Mouse (Mus musculus) heart, postnatal 36 days (tissue): ENCODE data around the gene Cnksr1. TPM values are rescaled to one million over a fixed set of nuclear protein-coding genes. Genes with fewer than 3 reads are reported as not detected.
"Not testable (repeated sequence)": the region's sequence is repeated elsewhere in the genome, so short reads cannot be mapped to it uniquely, and the experiment has no call there.

ENCODE experiments used
- DNase-seq, 2 experiments: peaks; one replicate each; pipeline ENCODE4 v3.0.0; 2021 to 2022
- intact Hi-C: fragments of 180-260 bp; cut with DNase I; formaldehyde crosslinking; loops from one replicate; pipeline ENCODE4 v1.15.1; 2025
- total RNA-seq, 2 experiments: library from RNA; stranded (reverse); gene quantifications; 2 replicates each; pipeline ENCODE4 v1.2.3; 2021

Gene Cnksr1
- total RNA-seq: 1 to 10 TPM; 4.7 to 5.5 TPM

GRCm38 (mm10) chr4:134238279-134238651 is at the start of gene Cnksr1:
Gene Cnksr1 (minus strand): TSS chr4:134238399.
- intact Hi-C loops: no loop called here
- DNase-seq: peak; percentile 68 to 72

- intact Hi-C loops: loop anchor here (1.0 kb wide), 1 partner anchor 40 kb away; no protein-coding TSS in a partner anchor
- DNase-seq: peak in 1 of 2 experiments; percentile 67
Measured at GRCm38 (mm10) chr4:134287575-134288025, 49.4 kb upstream of the Cnksr1 start, which contains the start of gene Pdik1l. Gene Pdik1l (minus strand): TSS chr4:134287895.

- intact Hi-C loops: no loop called here
- DNase-seq: peak; percentile 98 to 99
Measured at GRCm38 (mm10) chr4:134287168-134287564, 49.0 kb upstream of the Cnksr1 start.

DNA sequence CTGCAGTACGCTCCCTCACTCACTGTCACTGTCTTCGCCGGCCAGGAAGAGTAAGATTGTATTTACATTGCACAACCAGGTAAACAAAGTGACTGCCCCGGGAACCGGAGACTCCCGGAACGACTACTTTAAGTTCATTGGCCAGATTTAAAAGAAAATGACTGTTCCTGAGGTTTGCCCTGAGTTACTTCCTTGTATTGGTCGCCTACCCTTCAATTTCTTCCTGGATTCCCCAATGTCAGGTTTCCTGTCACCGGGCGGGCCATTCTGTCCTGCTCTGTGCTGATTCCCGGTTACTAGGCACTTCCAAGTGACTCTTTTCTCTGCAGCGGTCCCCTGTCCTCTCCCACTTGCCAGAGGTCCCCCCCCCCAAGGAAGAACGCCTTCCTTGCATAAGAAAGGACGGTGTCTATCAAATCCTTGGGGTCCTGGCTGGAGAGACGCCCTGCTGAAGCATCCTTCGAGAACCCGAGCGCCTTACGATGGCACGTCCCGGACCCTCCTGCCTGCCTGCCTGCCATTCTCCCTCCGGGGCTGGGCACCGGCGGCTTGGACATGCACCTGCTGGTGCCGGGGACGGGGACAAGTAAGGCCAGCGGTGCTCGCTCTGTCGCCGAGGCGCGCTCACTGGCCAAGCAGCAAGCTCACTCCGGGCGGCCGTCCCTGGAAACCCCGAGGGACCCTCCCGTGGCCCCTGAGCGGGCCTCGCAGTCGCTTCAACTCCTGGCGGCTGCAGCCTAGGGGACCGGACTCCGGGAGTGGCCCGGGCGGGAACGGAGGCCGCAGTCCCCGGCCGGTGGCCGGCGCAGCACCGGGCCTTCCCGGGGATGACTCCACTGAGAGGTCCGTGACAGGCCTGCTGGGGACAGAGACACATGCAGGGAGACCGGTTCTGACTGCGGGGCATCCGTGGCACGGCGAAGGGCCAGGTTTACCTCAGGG is 48.3 kb upstream of the Cnksr1 start:
- intact Hi-C loops: no loop called here
- DNase-seq: peak in 1 of 2 experiments; percentile 36

- intact Hi-C loops: no loop called here
- DNase-seq: no peak
Measured at GRCm38 (mm10) chr4:134284942-134285341, 46.7 kb upstream of the Cnksr1 start.

DNA sequence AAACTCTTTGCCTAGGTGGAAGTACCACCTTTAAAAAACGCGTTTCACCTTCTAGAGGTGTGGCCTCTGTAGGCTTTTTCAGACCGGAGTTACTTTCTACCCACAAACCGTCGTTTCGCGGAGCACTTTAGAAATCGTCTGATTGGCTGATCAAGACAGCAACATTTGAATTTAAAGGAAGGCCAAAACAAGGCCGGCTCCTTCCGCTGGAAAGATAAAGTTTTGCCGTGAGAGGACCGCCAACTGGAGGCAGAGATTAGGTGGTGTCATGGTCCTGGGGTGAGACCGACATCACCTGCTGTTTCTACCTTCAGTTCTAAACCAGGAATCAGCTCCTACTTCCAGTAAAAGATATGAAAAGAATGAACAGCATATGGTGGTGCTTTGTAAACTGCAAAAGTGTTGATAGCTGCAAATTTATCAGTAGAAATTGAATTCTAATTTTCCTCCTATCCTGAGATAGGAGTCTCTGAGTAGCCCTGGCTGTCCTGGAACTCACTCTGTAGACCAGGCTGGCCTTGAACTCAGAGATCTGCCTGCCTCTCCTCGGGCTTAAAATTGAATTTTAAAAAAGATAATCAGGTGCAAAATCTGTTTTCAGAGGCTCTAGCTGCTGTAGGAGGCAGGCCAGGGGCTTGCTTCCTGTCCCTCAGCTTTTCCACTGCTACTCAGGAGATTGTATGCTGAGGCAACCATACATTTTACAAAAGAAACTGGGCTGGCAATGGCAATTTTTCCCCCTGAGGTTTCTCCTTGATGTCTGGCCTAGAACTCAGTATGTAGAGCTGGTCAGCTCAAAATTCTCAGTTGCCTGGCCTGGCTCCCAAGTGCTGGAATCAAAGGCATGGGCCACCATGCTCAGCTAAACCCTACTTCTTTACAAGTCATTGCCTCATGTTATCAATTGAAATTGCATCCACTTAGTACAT is 35.5 kb upstream of the Cnksr1 start:
- intact Hi-C loops: no loop called here
- no peak for DNase-seq

GRCm38 (mm10) chr4:134272731-134273416 is 34.7 kb upstream of the Cnksr1 start:
- no peak for DNase-seq
- intact Hi-C loops: no loop called here

GRCm38 (mm10) chr4:134271979-134272378 is 33.8 kb upstream of the Cnksr1 start:
- no peak for DNase-seq
- intact Hi-C loops: no loop called here

- not testable (repeated sequence) for DNase-seq
- intact Hi-C loops: loop anchor here (2.0 kb wide), 1 partner anchor 19 kb away; no protein-coding TSS in a partner anchor
Measured at GRCm38 (mm10) chr4:134269622-134270021, 31.4 kb upstream of the Cnksr1 start.

GRCm38 (mm10) chr4:134268102-134268655 is 30.0 kb upstream of the Cnksr1 start:
- intact Hi-C loops: loop anchor here (1.0 to 2.0 kb wide), 2 partner anchors 17 to 81 kb away; partner anchors contain the start of gene Cep85
- no peak for DNase-seq

DNA sequence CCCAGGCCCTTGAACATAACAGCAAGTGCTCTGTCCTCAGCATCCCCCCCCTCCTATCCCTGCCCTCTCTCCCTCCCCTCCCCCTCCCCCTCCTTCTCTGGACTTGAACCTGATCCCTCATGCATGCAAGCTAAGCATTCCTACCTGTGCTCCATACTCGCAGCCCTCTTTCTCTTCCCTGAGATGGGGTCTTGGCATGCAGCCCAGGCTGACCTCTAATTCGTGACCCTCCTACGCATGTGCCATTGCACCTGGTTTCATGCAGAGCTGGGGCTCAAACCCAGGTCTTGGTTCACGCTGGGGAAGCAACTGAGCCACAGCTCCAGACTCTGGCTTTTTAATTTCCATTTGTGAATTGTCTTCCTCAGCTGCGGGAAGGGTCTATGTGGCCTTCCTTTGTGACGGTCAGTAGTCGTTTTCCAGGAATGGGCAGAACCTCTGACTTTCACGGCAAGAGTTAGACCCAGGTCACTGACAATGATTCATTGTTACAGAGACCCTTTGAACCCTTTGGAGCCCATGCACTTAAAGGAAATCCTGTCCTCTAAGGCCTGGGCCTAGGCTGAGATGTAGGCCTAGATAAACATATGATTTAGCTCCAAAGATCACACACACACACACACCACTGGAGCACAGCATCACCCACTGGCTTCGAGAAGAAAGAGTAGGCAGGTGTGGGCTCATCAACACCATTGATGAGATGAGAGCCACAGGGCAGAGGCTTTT is 27.8 kb upstream of the Cnksr1 start:
- DNase-seq: no peak
- intact Hi-C loops: no loop called here

- DNase-seq: peak in 1 of 2 experiments; percentile 69
- intact Hi-C loops: loop anchor here (2.0 to 5.0 kb wide), 2 partner anchors 94 to 126 kb away; no protein-coding TSS in a partner anchor
Measured at GRCm38 (mm10) chr4:134263191-134263590, 25.0 kb upstream of the Cnksr1 start.

DNA sequence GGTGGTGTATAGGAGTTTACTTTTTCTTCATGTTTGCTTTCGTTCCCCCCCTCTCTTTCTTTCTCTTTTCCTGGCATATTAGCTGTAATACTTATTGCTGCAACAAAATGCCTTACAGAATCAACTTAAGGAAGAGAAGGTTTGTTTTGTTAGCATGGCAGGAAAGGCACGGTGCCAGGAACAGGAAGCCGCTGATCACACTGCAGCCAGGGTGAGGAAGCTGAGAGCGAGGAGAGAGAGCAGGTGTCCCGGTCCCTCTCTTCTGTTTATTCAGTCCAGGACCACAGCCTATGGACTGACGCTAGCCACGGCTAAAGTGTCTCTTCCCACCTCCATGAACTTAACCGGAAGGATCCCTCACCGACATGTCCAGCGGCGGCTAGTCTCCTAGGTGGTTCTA is 20.2 kb upstream of the Cnksr1 start:
- no peak for DNase-seq
- intact Hi-C loops: no loop called here

- intact Hi-C loops: no loop called here
- DNase-seq: no peak
Measured at GRCm38 (mm10) chr4:134257198-134258009, 19.2 kb upstream of the Cnksr1 start.

GRCm38 (mm10) chr4:134256407-134257197 is 18.4 kb upstream of the Cnksr1 start:
- peak; percentile 40 to 46 for DNase-seq
- intact Hi-C loops: no loop called here

DNA sequence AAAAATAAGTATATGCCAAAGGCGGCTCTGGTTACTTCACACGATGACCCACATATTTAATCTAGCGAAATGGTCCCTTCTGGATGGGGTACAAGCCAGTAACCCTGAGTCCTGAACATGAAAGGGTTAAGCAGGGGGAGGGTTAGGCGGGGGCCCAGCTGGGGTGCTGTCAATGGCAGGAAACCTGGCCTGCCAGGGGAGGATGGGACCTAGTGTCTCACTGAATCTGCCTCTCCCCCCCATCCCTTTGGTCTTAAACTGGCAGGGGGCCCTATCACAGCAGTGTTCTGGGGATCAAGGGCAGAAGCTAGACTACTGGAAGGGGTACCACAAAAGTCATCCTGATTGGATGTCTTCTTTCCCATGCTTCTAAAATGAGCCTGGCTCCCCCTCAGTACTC is 17.7 kb upstream of the Cnksr1 start:
- no peak for DNase-seq
- intact Hi-C loops: no loop called here

DNA sequence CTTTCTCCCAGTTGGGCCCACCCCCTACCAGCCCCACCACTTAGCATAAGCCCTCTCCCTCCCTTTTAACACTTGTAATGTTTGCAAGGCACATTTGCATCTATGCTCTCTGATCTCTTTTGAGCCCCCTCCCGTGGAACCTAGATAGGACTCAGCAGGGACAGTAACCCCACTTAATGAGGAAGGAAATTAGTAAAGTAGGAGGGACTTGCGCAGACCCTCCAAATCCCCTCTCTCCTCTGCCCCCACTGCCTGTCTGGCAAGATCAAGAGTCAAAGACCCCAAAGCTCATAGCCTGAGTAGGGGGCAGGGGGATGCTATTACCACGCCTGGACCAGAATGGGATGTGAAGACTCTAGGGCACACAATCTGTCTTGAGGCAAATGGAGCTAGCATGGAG is 16.6 kb upstream of the Cnksr1 start:
- DNase-seq: no peak
- intact Hi-C loops: no loop called here
